Mouse (Mus musculus) G1E (cell line): Measurements from ENCODE around the gene Tfdp2. TPM values are rescaled to one million over a fixed set of nuclear protein-coding genes. Genes with fewer than 3 reads are reported as not detected.

Source experiments
- ATAC-seq: 2 replicates; pipeline ENCODE4 v1.8.0; 2016; ENCODE audit warnings: mild to moderate bottlenecking; ENCODE audit not compliant: insufficient number of reproducible peaks, poor library complexity, low FRiP score, severe bottlenecking; ENCODE audit errors: extremely low read depth
- DNase-seq: peaks from one replicate; pipeline ENCODE4 v3.0.0; 2012; ENCODE audit warnings: low spot score
- H3K27me3 ChIP-seq: 2 replicates; pipeline ENCODE4 v1.6.1; 2012; ENCODE audit warnings: mild to moderate bottlenecking, low read length, inconsistent platforms; ENCODE audit not compliant: insufficient read depth
- H3K36me3 ChIP-seq: replicated peaks from 2 replicates; pipeline ENCODE3; 2012; ENCODE audit warnings: mild to moderate bottlenecking, inconsistent platforms
- H3K4me1 ChIP-seq: 2 replicates; pipeline ENCODE4 v1.6.1; 2012; ENCODE audit warnings: low read depth, low read length, inconsistent platforms, mixed read lengths; ENCODE audit not compliant: insufficient read depth
- H3K4me3 ChIP-seq: 2 replicates; pipeline ENCODE4 v1.5.1; 2012; ENCODE audit warnings: low read depth, mild to moderate bottlenecking, inconsistent platforms, low read length, moderate library complexity, mixed read lengths
- H3K9me3 ChIP-seq: replicated peaks from 2 replicates; pipeline ENCODE4 v1.6.1; 2012; ENCODE audit warnings: inconsistent platforms
- CTCF ChIP-seq: IDR thresholded peaks from 2 replicates; pipeline ENCODE4 v1.5.1; 2012; ENCODE audit warnings: low read depth, low read length, inconsistent platforms, mixed read lengths
- GATA1 ChIP-seq: IDR thresholded peaks from 2 replicates; pipeline ENCODE4 v1.6.1; 2012; ENCODE audit warnings: borderline replicate concordance, low read length, inconsistent platforms, mixed read lengths
- GATA2 ChIP-seq: IDR thresholded peaks from 2 replicates; pipeline ENCODE4 v1.6.1; 2012; ENCODE audit warnings: low read depth, low read length, inconsistent platforms, borderline replicate concordance
- POLR2AphosphoS5 ChIP-seq: IDR thresholded peaks from 2 replicates; pipeline ENCODE4 v1.6.1; 2012; ENCODE audit warnings: low read depth, low read length, inconsistent platforms; ENCODE audit not compliant: insufficient replicate concordance
- TAL1 ChIP-seq: conservative IDR thresholded peaks from 2 replicates; pipeline ENCODE4 v1.6.1; 2012; ENCODE audit warnings: low read depth, low read length, inconsistent platforms, mixed read lengths
- polyA plus RNA-seq: library from polyadenylated mRNA; stranded (reverse); fragments of >175 nt; gene quantifications from 2 replicates; pipeline ENCODE4 v1.2.3, GENCODE M21; 2012
- total RNA-seq, 2 experiments: library from RNA; stranded (forward) in 1 of 2; stranded (reverse) in 1 of 2; fragments of 200-1000 nt in 1 of 2; fragments of >200 nt in 1 of 2; fragmentation: Nextera tagmentation in 1 of 2; gene quantifications; 2 replicates each; pipeline ENCODE4 v1.2.3; 2014 to 2017

The Tfdp2 gene
- total and polyA plus RNA-seq, 3 experiments, result 10.7 to 101 (median 42.7) TPM

GRCm38 (mm10) chr9:96219114-96219669, 23.1 kb downstream of the Tfdp2 start:
- no peaks in the 10 kb centered on the region for H3K27me3 ChIP-seq
- no peak overlapping the region for H3K4me3 ChIP-seq
- ATAC-seq (no peak), DNase-seq (no peak)
- no peaks in the 10 kb centered on the region for H3K9me3 ChIP-seq
- H3K36me3 ChIP-seq, result peaks cover 2% of the 10 kb centered on the region
- H3K4me1 ChIP-seq, result no peaks in the 10 kb centered on the region
- TF ChIP-seq GATA2, result no peak
- no peak for TF ChIP-seq TAL1
- no peak for TF ChIP-seq CTCF
- no peak for TF ChIP-seq POLR2AphosphoS5
- no peak for TF ChIP-seq GATA1

GRCm38 (mm10) chr9:96220419-96220818, 24.3 kb downstream of the Tfdp2 start:
- TF ChIP-seq GATA1 (no peak), GATA2 (no peak)
- ATAC-seq (no peak), DNase-seq (no peak)
- Histone ChIP-seq H3K27me3 (no peaks in the 10 kb centered on the region), H3K36me3 (no peaks in the 10 kb centered on the region), H3K9me3 (no peaks in the 10 kb centered on the region), H3K4me3 (no peak overlapping the region), H3K4me1 (no peaks in the 10 kb centered on the region)

- Histone ChIP-seq H3K36me3 (no peaks in the 10 kb centered on the region), H3K4me3 (no peak overlapping the region), H3K4me1 (no peaks in the 10 kb centered on the region), H3K27me3 (no peaks in the 10 kb centered on the region), H3K9me3 (no peaks in the 10 kb centered on the region)
- no peak for DNase-seq
- ATAC-seq, result no peak
- no peak for TF ChIP-seq CTCF
- TF ChIP-seq POLR2AphosphoS5, result no peak
- no peak for TF ChIP-seq TAL1
- TF ChIP-seq GATA2, result no peak
- TF ChIP-seq GATA1, result no peak
Observed at GRCm38 (mm10) chr9:96223302-96223701, 27.2 kb downstream of the Tfdp2 start.

- Histone ChIP-seq H3K36me3 (no peaks in the 10 kb centered on the region), H3K4me1 (no peaks in the 10 kb centered on the region)
Observed at GRCm38 (mm10) chr9:96228285-96228684, 32.2 kb downstream of the Tfdp2 start.

GRCm38 (mm10) chr9:96230271-96230670, 34.2 kb downstream of the Tfdp2 start:
- ATAC-seq (no peak), DNase-seq (no peak)
- H3K9me3 ChIP-seq, result no peaks in the 10 kb centered on the region
- no peaks in the 10 kb centered on the region; the same call in 1 of the 2 replicates for H3K4me1 ChIP-seq
- H3K4me3 ChIP-seq, result no peak overlapping the region
- H3K27me3 ChIP-seq, result no peaks in the 10 kb centered on the region
- no peaks in the 10 kb centered on the region for H3K36me3 ChIP-seq
- TF ChIP-seq GATA1, result no peak
- no peak for TF ChIP-seq TAL1
- TF ChIP-seq CTCF, result no peak

More at GRCm38 (mm10) chr9:96228285-96228684, 32.2 kb downstream of the Tfdp2 start:
- H3K4me3 ChIP-seq, result no peak overlapping the region
- no peaks in the 10 kb centered on the region for H3K9me3 ChIP-seq
- DNase-seq (no peak), ATAC-seq (no peak)
- TF ChIP-seq CTCF, result no peak
- TF ChIP-seq GATA1, result no peak
- TF ChIP-seq GATA2, result no peak
- TF ChIP-seq POLR2AphosphoS5, result no peak
- TF ChIP-seq TAL1, result no peak
- no peaks in the 10 kb centered on the region for H3K27me3 ChIP-seq

- no peaks in the 10 kb centered on the region for H3K9me3 ChIP-seq
- no peaks in the 10 kb centered on the region for H3K27me3 ChIP-seq
- H3K36me3 ChIP-seq, result no peaks in the 10 kb centered on the region
- DNase-seq (no peak), ATAC-seq (no peak)
- H3K4me3 ChIP-seq, result no peak overlapping the region
- no peaks in the 10 kb centered on the region; the same call in 1 of the 2 replicates for H3K4me1 ChIP-seq
- TF ChIP-seq TAL1, result no peak
- TF ChIP-seq GATA2, result no peak
- no peak for TF ChIP-seq POLR2AphosphoS5
- TF ChIP-seq CTCF, result no peak
- TF ChIP-seq GATA1, result no peak
Observed at GRCm38 (mm10) chr9:96235477-96235876, 39.4 kb downstream of the Tfdp2 start.

GRCm38 (mm10) chr9:96237391-96237790, 41.3 kb downstream of the Tfdp2 start:
- Histone ChIP-seq H3K4me3 (no peak overlapping the region), H3K4me1 (no peaks in the 10 kb centered on the region; the same call in 1 of the 2 replicates), H3K27me3 (no peaks in the 10 kb centered on the region), H3K9me3 (no peaks in the 10 kb centered on the region), H3K36me3 (peaks cover 8% of the 10 kb centered on the region)
- TF ChIP-seq GATA1 (no peak), POLR2AphosphoS5 (no peak), CTCF (no peak), TAL1 (no peak)
- ATAC-seq (no peak), DNase-seq (no peak)
